Mouse (Mus musculus) spleen, adult 18-20 months (tissue): ENCODE measurements around the gene Krt19.

Experiments used
- DNase-seq, 2 experiments: peaks; one replicate each; pipeline ENCODE4 v3.0.0; 2022; ENCODE audit warnings: mixed read lengths in 2 of 2

The Krt19 gene

DNA sequence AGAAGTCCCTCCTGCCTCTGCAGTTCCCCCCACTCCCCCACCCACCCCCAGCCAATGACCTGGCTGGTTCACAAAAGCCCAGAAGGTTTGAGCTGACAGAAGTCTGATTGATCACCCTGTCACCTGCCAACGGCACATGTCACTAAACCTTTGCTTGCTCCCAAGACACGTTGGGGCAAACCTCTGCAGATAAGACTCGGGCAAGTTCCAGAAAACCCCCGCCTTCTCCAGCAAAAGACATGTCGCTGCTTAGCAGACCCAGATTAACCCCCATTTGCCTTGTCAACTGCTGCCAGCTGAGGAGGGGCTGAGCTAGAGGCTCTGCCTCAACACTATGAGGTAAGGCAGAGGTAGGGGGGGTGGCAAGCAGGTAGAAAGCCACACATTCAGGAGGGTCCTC, 11.9 kb downstream of the Krt19 start:
- no peak for DNase-seq

DNA sequence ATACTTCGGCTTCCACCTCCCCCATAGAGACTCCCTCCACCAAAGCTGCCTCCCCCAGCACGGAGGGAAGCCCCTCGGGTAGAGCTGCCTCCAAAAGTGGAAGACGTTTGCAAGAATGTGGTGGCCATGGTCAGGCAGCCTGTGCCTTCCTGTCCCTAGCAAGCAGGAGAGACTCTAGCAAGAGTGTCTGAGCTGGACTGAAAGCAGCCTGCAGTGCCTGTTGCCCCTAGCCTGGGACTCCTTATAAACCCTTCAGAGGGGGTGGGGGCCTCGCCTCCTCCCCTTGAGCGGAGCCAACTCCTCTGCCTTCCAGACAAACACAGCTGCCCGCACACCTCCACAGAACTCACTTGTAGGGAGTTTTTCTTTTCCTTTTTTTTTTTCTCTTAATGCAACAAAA, 12.7 kb downstream of the Krt19 start, which contains the start of gene Krt15:
Gene Krt15, minus strand, starts transcription at position 198 of the 400 bp plus-strand sequence.
- DNase-seq: no peak

DNA sequence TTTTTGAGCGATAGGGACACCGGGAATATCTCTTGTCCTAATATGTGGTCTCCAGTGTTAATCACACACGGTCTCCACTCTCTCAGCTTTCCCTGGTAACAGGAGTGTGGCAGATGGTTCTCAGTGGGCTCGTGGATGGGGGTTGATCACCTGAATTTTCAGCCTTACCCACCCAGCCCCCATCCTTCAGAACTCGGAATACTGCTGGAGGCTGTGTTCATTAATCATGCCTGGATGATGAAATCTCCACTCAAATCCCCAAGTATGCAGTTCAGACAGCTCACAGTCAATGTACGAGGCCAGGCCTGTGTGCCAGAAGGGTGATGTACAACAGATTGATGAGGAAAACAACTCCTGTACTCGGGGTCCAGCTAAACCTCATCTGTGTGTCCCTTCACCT, 23.6 kb downstream of the Krt19 start:
- DNase-seq: no peak

DNA sequence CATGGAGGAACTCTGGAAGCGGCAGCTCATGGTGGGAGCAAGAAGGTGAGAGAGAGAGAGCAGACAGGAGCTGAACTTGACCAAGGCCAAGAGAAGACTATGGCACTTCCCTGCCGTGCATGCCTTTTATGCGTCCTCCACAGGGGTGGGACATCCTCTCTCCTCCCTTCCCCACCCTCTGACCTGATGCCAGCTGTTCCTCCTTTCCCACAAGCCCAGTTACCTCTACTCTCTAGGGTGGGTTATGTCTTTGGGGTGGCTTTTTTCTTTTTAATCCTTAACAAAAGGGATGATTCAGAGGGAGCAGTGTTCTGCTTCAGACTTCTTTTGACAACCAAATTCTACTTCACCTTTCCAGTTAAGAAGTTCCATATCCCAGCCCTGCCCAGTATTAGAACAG, 27.0 kb downstream of the Krt19 start, which contains the start of gene Krt13:
Gene Krt13, minus strand, starts transcription at position 101 of the 400 bp plus-strand sequence.
- DNase-seq: no peak

DNA sequence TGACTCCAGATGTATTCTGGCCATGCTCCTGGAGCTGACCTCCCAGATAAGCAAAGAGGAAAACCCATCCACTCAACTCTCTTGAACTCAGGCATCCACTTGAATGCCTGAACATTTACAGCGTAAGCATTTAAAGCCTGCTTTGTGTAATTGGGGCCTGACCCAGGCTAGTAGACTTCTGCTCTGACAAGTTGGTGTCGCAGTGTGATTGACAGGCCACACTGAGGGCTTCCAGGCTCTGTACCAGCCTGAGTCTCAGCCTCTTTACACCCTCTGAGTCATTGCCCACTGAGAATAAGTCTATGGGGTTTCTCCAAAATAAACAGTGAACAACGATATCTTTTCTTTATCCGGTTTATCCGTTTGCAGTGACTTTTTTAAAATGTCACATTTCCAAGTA, 28.1 kb downstream of the Krt19 start:
- no peak for DNase-seq

DNA sequence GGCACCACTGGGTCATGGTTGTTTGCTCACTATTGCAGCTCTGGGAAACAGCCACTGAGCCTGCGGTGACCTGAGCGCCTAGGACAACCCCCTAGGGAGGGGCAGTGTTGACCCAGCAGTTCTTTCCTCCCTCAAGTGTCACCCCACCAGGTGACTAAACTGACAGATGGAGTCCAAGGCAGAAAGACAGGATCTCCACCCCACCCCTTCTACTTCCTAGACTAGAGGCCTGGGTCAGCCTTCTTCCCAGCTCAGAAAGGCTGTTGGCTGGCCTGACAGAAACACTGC, 34.8 kb downstream of the Krt19 start:
- DNase-seq: no peak

DNA sequence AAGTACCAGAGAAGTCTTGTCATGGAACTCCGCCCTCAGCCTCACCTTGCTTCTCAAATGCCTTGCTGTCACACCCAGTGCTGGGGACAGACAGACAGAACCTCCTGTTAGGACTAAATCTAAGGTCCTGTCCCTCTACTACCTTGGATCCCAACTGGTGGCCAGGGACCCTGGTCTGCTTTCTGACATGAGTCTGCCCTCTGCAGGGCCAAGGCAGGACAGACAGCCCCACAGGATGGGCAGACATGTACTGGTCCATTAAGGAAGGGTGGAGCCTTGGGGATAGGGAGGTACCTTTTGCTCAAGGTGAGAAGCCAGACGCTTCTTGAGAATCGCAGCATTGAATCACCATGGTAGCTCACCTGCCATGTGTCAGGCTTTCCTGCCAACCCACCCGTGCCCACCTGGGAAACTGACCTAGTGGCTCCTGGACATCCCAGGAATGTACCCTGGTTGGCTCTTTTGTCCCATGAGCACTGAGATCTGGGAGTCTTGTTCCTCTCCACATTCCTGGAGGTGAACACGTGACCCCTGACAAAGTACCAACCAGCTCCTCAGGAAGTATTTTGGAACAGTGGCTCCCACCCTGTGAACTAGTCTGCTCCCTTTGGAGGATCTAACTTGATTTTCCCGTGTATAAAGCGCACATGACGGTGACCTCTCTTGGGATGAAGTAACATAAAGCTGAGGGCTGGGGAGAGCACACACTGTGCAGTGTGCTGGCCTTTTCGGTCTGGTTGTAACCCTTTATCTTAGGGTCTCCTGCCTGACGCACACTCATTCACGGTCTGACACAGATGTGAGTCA, 35.3 kb downstream of the Krt19 start:
- no peak for DNase-seq

DNA sequence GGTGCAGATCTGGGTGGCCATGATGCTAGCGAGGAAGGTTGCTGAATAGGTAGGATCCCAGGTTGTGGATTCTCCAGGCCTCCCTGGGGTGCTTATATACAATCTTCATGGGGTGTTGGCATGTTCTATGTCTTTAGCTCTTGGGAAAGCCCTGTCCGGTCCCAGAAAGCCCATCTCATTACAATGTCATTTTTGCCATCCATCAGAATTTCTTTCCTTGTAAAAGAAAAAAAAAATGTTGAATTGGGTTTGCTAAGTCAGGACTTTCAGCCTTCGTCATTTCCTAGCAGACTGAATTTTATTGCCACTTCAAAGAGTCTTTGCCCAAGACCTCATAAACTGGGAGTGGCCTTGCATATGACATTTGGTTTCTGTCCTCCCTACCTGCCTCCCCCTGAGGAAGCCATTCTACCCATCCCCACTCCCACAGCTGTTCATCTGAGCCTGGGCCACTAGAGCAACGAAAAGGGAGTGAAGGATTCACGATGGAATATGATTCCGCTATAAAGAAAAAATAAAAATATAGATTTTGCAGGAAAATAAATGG, 42.8 kb downstream of the Krt19 start, which contains the start of gene Krt36:
Gene Krt36, minus strand, starts transcription at position 51 of the 547 bp plus-strand sequence.
- no peak for DNase-seq

DNA sequence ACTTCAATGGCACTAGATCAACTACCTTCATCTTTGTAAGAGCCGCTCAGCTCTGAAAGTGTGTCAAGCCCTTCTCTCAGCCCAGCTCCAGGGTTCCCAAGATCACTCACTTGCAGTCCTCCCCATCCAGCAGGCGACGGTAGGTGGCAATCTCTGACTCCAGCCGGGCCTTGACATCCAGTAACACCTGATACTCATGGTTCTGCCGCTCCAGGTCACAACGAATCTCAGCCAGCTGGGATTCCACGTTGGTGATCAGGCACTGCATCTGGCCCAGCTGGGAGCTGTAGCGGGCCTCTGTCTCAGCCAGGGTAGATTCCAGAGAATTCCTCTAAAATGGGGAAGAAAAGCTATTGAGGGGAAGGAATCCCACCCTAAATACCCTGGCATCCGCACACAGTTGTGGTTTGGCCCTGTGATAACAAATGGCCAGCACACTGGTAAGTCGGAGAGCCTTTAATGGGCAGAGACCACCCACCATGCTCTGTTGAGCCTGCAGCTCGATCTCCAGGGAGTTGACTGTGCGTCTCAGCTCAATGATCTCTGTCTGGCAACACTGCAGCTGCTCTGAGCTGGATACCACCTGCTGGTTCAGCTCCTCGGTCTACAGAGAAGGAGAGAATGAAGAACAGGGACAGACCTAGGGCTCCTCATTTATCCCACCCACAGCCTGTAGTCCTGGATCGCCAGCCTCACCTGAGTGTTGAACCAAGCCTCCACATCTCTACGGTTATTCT, 45.6 kb downstream of the Krt19 start:
- DNase-seq: no peak

DNA sequence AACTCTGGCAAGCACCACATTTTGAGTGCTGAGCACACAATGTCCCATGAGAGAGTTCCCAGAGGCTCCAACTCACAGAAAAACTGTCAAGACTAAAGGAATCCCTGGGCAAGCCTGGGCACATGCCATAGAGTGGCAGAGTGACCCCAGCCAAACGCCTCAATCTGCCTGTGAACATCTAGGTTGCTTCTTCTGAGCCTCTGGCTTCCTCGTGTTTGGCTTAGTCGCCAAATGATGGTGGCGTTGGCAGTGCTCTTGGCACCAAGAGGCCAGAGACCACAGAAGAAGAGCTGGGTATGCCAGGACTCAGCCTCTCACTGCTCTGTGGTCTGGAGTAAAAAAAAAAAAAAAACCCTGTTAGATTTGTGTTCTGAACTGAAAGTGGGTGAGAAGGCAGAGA, 48.1 kb downstream of the Krt19 start:
- no peak for DNase-seq

DNA sequence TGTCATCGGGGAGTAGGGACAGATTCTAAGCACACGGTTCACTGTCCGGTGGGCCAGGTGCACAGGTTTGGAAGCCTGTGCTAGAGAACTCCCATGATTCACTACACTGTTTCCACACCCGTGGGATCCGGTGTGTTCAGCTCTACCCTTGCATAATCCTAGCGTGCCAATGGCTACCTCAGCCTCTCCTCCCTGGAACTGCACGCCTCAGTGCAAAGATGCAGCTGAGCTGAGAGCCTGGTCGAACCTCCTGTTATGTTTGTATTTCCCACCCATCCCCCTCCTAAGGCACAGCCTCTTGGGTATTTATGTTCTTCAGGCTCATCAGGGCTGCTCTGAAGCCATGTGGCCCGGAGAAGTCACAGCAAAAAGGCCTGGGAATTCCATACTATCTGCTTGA, 50.6 kb downstream of the Krt19 start:
- DNase-seq: no peak

DNA sequence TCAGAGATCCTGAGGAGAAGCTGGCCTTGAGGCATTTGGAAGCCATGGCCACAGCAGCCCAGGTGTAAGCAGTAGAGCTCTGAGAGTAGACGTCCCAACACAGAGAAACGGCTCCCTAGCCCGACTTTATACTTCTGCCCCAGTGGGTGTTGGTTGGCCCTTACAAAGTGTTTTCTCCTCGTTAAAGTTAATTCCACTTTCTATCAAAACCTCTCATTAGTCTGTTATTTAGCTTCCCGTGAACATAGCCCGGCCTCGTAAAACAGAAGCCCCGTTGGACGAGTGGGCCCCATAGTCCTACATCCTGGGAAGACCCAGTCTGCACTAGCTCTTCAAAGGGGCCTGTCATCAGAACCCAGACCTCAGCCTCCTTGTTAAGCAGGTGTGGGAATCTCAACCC, 52.3 kb downstream of the Krt19 start, which contains the start of gene Krt35:
Gene Krt35, minus strand, starts transcription at position 101 of the 400 bp plus-strand sequence.
- DNase-seq: no peak
